Mouse (Mus musculus) heart, postnatal 0 days (tissue): ENCODE measurements around the gene Spats2l. TPM values are rescaled to one million over a fixed set of nuclear protein-coding genes. Genes with fewer than 3 reads are reported as not detected.

Experiments used
- ATAC-seq: fragments of 200-750 bp; cut with Nextera tagmentation; 2 replicates; pipeline ENCODE4 v1.8.0; 2017; ENCODE audit warnings: low read depth, moderate number of reproducible peaks, moderate library complexity; ENCODE audit not compliant: insufficient read depth
- DNase-seq: peaks from one replicate; pipeline ENCODE4 v3.0.0-alpha.2; 2016; ENCODE audit warnings: low spot score
- H3K27ac ChIP-seq: fragments of 300-500 bp; sonication (generic); 2 replicates; pipeline ENCODE4 v1.5.1; 2014; ENCODE audit warnings: low read depth, mild to moderate bottlenecking
- H3K27me3 ChIP-seq: fragments of 300-500 bp; sonication (generic); 2 replicates; pipeline ENCODE4 v1.6.1; 2014; ENCODE audit warnings: low read length, mixed read lengths; ENCODE audit not compliant: control insufficient read depth, insufficient read depth
- H3K36me3 ChIP-seq: fragments of 300-500 bp; sonication (generic); replicated peaks from 2 replicates; pipeline ENCODE4 v1.6.1; 2014; ENCODE audit warnings: low read length, mixed read lengths; ENCODE audit not compliant: control insufficient read depth, insufficient read depth
- H3K4me1 ChIP-seq: fragments of 300-500 bp; sonication (generic); 2 replicates; pipeline ENCODE4 v1.6.1; 2014; ENCODE audit warnings: antibody characterized with exemption; ENCODE audit not compliant: control insufficient read depth, insufficient read depth
- H3K4me2 ChIP-seq: fragments of 300-500 bp; sonication (generic); 2 replicates; pipeline ENCODE4 v1.6.1; 2014; ENCODE audit warnings: low read depth, mild to moderate bottlenecking, low read length, moderate library complexity
- H3K4me3 ChIP-seq: fragments of 300-500 bp; sonication (generic); 2 replicates; pipeline ENCODE4 v1.5.1; 2014; ENCODE audit warnings: low read depth, low read length
- H3K9ac ChIP-seq: fragments of 300-500 bp; sonication (generic); replicated peaks from 2 replicates; pipeline ENCODE4 v1.6.1; 2014; ENCODE audit warnings: low read depth, low read length, mixed read lengths
- H3K9me3 ChIP-seq: fragments of 300-500 bp; sonication (generic); replicated peaks from 2 replicates; pipeline ENCODE4 v1.6.1; 2016; ENCODE audit warnings: low read length; ENCODE audit not compliant: control insufficient read depth
- CTCF ChIP-seq: IDR thresholded peaks from 2 replicates; pipeline ENCODE4 v1.5.1; 2016; ENCODE audit warnings: antibody characterized with exemption, control low read depth, low read depth
- EP300 ChIP-seq: IDR thresholded peaks from 2 replicates; pipeline ENCODE4 v1.6.1; 2016; ENCODE audit warnings: antibody characterized with exemption, low read depth
- WGBS: fragments of 180-500 bp; shearing (Covaris S2); extraction: QIAGEN DNeasy Blood & Tissue Kit; methylation state at CpG from one replicate; pipeline ENCODE4 v1.1.7; 2014; 5-methylcytosine and 5-hydroxymethylcytosine counted together
- polyA plus RNA-seq: library from polyadenylated mRNA; unstranded; fragments of >200 nt; fragmentation: Nextera tagmentation; extraction: Ambion mirVana; gene quantifications from 2 replicates; pipeline ENCODE4 v1.2.1, GENCODE M21; 2015
- total RNA-seq: library from RNA; depleted of rRNA; stranded (reverse); fragments of >200 nt; gene quantifications from 2 replicates; pipeline ENCODE4 v1.2.3, GENCODE M21; 2014; ENCODE audit warnings: low replicate concordance

Spats2l gene
- total and polyA plus RNA-seq, 2 experiments from 2014 or later: 12.5 to 48.7 TPM

DNA sequence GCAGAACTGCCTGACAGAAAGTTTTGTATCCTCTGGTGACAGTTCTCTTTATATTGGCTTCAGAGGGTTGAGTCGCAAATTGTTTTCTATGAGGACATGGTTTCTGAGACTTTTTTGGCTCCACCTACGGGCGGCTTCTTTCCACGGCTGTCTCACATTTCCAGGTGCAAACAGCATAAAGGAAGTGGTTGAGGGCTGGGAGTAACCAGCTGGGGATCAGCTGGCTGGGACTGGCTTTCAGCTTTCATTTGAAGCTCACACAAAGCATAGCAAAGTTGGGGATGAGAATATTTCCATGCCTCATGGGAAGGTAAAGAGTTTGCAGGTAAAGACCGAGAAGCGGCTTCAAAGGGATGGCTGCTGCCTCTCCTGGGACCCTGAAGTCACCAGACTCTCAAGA, 65.9 kb downstream of the Spats2l start:
- Histone ChIP-seq H3K4me3 (no peak overlapping the region), H3K9me3 (no peaks in the 10 kb centered on the region), H3K4me2 (no peak overlapping the region), H3K27me3 (no peaks in the 10 kb centered on the region), H3K9ac (no peak overlapping the region), H3K4me1 (0 out of 2 replicates have a peak, but pooled peaks cover 3% of the 10 kb centered on the region), H3K36me3 (0 out of 2 replicates have a peak, but pooled peaks cover 2% of the 10 kb centered on the region), H3K27ac (peak overlapping the region; percentile 60; the same call in 1 of the 2 replicates)
- ATAC-seq (no peak), DNase-seq (no peak)
- WGBS: 83% methylated on average over 6 of the region's 6 CpGs
- TF ChIP-seq EP300 (no peak), CTCF (no peak)

DNA sequence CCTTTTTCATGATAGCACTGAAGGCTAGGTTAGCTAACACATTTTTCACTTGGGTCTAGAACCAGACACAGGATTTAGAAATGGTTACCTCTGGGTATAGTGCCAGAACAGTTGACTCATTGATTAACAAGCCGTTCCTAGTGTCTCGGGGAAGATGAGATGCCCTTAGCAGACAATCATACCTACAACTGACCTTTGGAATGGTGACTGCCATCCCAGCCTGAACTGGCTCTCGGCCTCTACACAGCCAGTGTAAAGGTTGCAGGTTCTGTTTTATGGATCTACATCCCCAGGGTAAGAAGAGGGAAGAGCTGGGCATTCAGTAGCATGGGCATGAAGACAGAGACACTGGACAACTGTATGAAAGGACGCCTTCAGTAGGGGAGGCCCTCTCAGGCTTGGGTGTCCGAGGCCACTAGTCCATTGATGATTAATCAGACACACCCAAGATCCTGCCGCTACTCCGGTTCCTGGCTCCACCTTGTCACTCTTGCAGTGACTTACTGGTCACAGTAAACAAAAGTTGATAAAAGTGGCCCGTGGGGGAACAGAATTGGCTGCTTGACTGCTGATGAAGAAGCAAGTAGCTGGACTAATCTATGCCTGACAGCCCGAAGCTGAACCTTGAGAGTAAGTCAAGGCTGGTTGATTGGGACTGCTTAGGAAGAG, 71.2 kb downstream of the Spats2l start:
- Histone ChIP-seq H3K4me3 (no peak overlapping the region), H3K4me1 (peaks cover 7% of the 10 kb centered on the region; the same call in 1 of the 2 replicates), H3K27ac (no peak overlapping the region), H3K36me3 (no peaks in the 10 kb centered on the region), H3K9ac (no peak overlapping the region), H3K27me3 (no peaks in the 10 kb centered on the region), H3K9me3 (no peaks in the 10 kb centered on the region), H3K4me2 (no peak overlapping the region)
- no peak for ATAC-seq
- DNase-seq: no peak
- 76% methylated on average over 9 of the region's 9 CpGs for WGBS
- TF ChIP-seq CTCF (no peak), EP300 (no peak)

DNA sequence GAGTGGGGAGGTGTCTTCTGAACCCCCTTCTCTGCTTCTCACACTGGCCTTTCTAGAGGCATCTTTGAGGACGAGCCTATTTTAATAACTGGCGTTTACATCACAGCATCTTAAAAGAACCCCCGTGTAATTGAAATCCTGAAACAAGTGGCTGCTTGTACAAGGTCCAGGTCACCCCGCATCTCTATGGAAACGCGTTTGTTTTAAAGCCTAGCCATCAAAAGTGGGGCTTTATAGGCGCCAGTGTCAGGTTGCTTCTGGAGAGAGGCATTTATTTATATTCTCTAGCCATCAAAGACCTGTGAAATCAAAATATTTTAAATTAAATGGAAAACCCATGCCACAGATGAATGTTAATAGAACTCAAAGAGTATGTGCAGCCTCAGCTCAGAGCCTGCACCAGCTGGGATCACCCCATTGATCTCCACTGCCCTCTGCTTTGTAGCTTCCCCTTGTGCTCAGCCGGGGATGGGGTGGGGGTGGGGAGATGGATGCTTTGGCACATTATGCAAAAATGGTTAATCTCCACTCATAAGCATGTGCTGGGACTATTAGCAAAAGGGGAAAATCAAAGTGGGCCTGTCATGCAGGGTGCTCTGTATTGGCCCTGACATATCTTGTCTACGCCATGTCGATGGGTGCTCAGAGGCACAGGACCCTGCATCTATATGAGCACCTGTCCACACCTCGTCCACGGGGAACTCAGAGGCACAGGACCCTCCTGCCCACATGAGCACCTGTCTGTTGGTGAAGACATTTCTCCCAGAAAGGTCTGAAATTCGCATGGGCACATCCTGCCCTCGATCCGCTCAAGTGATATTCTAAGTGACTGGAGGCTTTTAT, 73.1 kb downstream of the Spats2l start:
- H3K36me3 ChIP-seq: no peaks in the 10 kb centered on the region
- no peak for TF ChIP-seq CTCF
- no peak for TF ChIP-seq EP300
- peaks cover 20% of the 10 kb centered on the region for H3K4me1 ChIP-seq
- H3K27ac ChIP-seq: no peak overlapping the region
- no peak overlapping the region for H3K9ac ChIP-seq
- no peak overlapping the region for H3K4me3 ChIP-seq
- DNase-seq: no peak
- H3K27me3 ChIP-seq: no peaks in the 10 kb centered on the region
- ATAC-seq: no peak
- no peaks in the 10 kb centered on the region for H3K9me3 ChIP-seq
- WGBS: 82% methylated on average over 15 of the region's 15 CpGs
- no peak overlapping the region for H3K4me2 ChIP-seq

DNA sequence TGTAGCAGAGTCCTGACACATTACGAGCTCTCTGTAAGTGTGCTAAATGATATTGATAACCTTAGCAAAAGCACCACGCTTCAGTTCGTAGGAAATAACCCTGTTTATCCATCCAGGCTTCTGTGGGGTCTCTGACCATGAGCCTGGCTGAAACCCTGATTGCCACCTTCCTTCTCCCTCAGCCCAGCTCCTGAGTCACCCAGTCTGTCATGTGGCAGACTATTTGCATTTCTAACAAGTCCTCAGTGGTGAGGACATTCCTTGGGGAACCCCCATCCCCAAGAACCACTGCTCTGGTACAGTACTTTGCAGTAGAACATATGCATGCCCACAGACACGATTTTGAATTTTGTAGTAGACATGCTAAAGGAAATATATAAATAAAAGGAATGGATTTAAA, 75.1 kb downstream of the Spats2l start:
- Histone ChIP-seq H3K27ac (no peak overlapping the region), H3K9ac (no peak overlapping the region), H3K4me3 (no peak overlapping the region), H3K36me3 (no peaks in the 10 kb centered on the region), H3K4me1 (peaks cover 33% of the 10 kb centered on the region), H3K27me3 (no peaks in the 10 kb centered on the region), H3K4me2 (no peak overlapping the region), H3K9me3 (no peaks in the 10 kb centered on the region)
- ATAC-seq (no peak), DNase-seq (no peak)
- TF ChIP-seq EP300: no peak
- TF ChIP-seq CTCF: no peak
- WGBS: 76% methylated on average over 4 of the region's 4 CpGs

DNA sequence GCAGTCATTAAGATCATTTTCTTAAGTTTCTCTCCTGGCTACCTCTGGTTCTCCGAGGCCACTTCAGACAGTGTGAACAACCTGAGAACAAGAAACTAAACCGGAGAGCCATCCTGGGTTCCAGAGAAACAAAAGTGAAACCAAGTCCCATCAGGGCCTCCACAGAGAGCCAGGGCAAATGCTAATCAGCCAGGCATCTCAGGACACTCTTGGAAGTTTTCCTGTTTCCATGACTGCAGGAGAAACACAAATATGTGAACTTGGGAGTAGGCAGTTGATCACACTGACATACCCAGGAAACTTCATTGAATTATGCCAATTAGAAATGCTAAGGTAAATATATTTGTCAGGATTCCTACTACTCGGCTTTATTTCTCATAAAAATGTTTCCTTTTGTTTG, 76.0 kb downstream of the Spats2l start:
- TF ChIP-seq EP300 (no peak), CTCF (no peak)
- H3K9ac ChIP-seq: no peak overlapping the region

More for the DNA sequence above, 76.0 kb downstream of the Spats2l start:
- H3K4me3 ChIP-seq: no peak overlapping the region
- no peaks in the 10 kb centered on the region for H3K9me3 ChIP-seq
- WGBS: 48% methylated on average over 3 of the region's 3 CpGs
- peak; percentile 34 for DNase-seq
- H3K27ac ChIP-seq: no peak overlapping the region; the same call in 1 of the 2 replicates
- peak overlapping the region; percentile 38 for H3K4me2 ChIP-seq
- H3K27me3 ChIP-seq: no peaks in the 10 kb centered on the region
- H3K36me3 ChIP-seq: no peaks in the 10 kb centered on the region
- no peak; the same call in 1 of the 2 replicates for ATAC-seq
- H3K4me1 ChIP-seq: peaks cover 33% of the 10 kb centered on the region
